Mouse (Mus musculus): ENCODE results near the gene Tspan12.

The Tspan12 gene

DNA sequence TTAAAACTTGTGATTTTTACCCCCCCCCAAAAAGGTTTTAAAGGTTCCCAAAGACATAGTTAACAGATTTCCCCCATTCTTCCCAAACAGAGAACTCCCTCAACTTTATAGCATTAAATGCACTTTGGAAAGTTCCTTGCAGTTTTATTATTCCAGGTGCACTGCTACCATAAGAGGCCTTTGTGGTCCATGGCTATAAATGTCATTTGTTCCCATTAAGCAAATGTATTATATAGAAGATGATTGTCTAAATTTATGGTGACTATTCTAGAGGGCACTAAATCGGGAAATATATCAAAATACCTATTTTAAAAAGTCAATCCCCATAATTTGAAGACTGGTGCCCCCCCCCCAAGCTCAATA lies 82.9 kb downstream of the Tspan12 start:
- no peak for DNase-seq (ENCODE audit: low spot score in 2 of 2)

DNA sequence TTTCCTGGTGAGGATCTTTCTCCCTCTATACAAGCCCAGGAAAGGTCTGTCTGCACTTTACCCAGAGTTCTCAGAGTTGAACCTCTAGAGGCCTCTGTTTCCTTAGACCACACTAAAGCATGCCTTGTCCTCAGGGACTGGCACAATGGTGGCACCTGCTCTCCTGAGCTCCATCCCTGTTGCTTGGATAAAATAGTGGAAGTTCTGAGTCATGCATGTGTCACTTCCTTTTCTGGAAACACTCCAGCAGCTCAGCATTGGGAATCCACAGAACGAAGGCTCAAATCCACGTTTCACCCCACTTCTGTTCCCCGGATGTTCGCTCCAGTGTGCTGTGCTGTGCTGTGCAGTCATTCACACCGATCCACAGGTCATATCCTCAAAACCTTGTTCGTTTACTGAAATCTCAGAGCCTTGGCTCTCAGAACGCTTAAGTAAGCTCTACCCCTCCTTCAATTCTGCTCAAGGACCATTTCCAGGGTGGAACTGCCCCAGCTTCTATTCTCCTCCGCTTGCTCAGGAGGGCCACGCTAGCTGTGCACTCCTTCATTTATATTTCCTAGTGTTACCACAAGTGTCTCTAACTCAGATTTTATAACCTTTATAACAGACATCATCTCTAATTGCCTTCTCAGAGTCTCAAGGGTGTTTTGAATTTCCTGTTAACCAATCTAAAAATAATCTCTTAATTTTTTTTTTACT lies 83.4 kb downstream of the Tspan12 start:
- no peak for DNase-seq (ENCODE audit: low spot score in 2 of 2)

DNA sequence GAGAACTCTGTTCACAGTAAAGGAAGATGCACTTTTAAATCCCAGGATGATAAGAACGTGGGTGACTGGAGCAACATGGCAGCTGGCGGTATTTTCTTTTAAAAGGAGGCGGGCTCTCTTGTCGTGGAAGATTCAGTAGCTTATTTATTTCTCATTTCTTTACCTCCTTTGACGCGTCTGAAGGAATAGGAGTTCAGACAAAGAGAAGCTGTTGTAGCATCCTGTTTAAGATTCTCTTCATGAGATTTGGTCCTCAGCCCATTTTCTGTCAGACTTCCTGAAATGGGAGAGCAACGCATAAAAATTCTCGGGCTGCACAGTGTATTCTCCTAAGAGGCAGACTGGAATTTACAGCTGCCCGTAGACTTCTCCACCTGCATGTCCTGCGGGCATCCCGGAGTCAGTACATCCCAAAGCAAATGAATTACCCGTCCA lies 84.5 kb downstream of the Tspan12 start:
- DNase-seq (ENCODE audit: low spot score in 2 of 2) = no peak

DNA sequence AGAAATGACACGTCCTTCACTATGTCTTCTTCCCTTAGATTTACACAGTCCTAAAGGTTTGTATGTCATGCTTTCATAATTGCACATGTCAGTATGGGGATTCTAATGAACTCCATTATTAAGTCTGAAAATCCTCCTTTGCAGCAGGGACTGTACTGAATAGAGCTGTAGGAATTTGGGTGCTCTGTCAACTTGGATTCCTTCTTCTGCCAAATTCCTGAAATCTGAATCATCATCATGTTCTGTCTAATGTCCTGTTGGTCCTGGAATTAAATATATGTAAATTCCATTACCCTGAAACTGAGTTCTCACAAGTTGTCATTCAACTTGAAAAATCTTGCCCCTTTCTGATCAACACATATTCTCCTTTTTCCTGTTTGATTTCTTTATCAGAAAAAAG lies 104.8 kb downstream of the Tspan12 start:
- DNase-seq (ENCODE audit: low spot score in 2 of 2) = no peak

DNA sequence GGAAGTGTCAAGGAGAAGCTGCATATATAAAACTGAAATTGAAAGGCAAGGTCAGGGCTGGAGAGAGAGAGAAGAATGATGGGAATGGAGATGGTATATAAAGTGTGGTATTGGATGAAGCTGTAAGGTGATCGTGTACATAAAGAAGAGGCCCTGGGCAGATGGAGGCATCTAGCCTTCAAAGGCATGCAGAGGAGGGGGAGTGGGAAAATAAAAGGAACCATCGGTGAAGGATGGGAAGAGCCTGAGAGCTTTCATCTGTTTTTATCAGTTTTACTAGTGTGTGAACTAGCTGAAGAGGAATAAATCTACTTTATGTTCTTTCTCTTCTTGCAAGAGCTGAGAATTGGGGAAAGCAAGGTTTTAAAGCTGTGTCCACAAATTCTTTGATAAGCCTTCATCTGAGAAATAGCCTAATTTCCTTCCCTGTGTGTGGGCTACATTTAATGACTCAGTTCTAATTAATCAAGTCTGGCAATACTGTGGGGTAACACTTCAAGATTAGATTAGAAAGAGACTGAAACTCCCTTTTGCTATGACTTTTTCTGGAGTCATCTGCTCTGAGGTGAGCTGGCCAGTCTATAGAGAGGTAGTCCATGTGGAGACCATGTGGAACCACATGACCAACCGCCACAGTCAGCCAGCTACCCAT lies 107.6 kb downstream of the Tspan12 start:
- no peak for DNase-seq (ENCODE audit: low spot score in 2 of 2)

DNA sequence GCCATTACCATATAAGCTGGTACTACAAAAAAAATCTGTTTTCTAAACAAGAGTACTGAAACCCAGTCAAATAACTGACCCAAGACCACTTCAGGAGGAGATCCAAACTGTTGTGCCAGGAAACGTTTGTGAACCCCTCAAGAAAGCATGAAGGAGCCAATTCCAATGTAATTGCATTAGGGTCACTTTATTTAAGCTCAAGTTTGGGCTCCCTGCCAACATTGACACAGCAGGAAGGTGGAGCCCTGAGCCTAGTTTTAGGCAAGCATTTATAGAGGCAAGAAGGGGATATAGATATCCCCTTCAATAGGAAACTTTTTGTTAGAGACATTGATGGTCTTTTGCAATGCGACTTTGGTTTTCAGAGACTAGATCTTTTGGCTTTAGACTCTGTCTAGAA lies 111.7 kb downstream of the Tspan12 start:
- no peak for DNase-seq (ENCODE audit: low spot score in 2 of 2)

DNA sequence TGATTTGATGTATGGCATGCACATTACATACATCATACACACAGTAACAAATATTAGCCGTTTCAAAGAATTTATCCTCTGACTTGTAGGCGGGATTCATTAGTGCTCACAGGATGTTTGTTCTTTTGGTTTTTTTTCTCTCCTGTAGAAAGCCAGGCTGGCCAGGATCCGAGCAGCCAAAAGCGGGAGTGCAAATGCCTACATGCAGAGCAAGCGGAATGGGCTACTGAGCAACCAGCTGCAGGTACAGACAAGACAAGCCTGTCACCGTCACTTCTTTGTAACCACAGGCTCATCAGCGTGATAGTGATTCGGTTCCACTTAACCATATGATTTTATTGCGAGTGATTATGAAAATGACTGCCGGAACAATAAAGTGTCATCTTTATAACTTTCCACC lies 130.1 kb downstream of the Tspan12 start:
- DNase-seq (ENCODE audit: low spot score in 2 of 2) = no peak
